Mouse (Mus musculus): Measurements from ENCODE around the gene Trmt11. TPM values are rescaled to one million over a fixed set of nuclear protein-coding genes. Genes with fewer than 3 reads are reported as not detected.
"Not testable (repeated sequence)": the region's sequence is repeated elsewhere in the genome, so short reads cannot be mapped to it uniquely, and the experiment has no call there.

Gene Trmt11
- total RNA-seq, 1 experiment from 2014 or later = 26.1 TPM

DNA sequence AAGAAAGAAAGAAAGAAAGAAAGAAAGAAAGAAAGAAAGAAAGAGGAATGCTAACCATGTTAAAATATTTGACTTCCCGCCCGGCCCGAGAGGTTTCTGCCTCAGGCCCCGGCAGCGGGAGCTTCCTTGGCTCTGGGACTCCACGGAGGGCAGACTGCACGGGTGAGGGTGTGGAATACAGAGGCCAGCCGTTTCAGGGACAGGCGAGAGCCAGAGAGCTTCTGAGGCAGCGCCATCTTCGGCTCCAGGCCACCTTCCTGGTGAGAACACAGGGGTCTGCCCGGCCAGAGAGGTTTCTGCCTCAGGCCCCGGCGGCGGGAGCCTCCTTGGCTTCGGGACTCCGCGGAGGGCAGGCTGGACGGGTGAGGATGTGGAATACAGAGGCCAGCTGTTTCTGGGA, 102.3 kb downstream of the Trmt11 start:
- ATAC-seq (replicated peaks in 1 of 2; ENCODE audit: insufficient read depth in 1 of 2, low FRiP score in 2 of 2, low TSS enrichment in 1 of 2, low read depth in 1 of 2, poor library complexity in 2 of 2, severe bottlenecking in 2 of 2) = not testable (repeated sequence)

Other genes with a start within 250 kb of the Trmt11 start
- 10.2 and 15.1 TPM in 2 replicates for gene Hint3, start 28.9 kb upstream of the Trmt11 start, total RNA-seq (2017)
- gene Ncoa7, start 202.6 kb upstream of the Trmt11 start, total RNA-seq (2017) = 48.2 and 67.9 TPM in 2 replicates
- 0.75 TPM in 1 of 2 replicates, not detected in the other for gene Hey2, start 242.1 kb upstream of the Trmt11 start, total RNA-seq (2017)

All from hematopoietic stem cell, adult 5-6 weeks (primary cell).